Mouse (Mus musculus): Measurements from ENCODE around the gene Dnajc1. TPM values are rescaled to one million over a fixed set of nuclear protein-coding genes. Genes with fewer than 3 reads are reported as not detected.

The Dnajc1 gene
- total and polyA plus RNA-seq, 3 experiments: 9.3 to 86.1 (median 14.3) TPM

- Histone ChIP-seq H3K36me3 (ENCODE audit: control insufficient read depth in 1 of 2, insufficient read depth in 2 of 2, low read length in 2 of 2) (peaks cover 0 to 2% of the 10 kb centered on the region in 2 experiments; a peak in 1 of 4 replicates), H3K4me3 (ENCODE audit: control insufficient read depth in 1 of 2, insufficient read depth in 1 of 2, low read depth in 2 of 2, low read length in 2 of 2) (no peak overlapping the region), H3K79me2 (ENCODE audit: control insufficient read depth, insufficient read depth, low read length, poor library complexity) (no peaks in the 10 kb centered on the region), H3K4me1 (ENCODE audit: control insufficient read depth in 1 of 2, insufficient read depth in 2 of 2, low read length in 2 of 2) (no peaks in the 10 kb centered on the region), H3K27ac (ENCODE audit: control insufficient read depth, low read depth, low read length) (no peak overlapping the region), H3K27me3 (ENCODE audit: control insufficient read depth in 1 of 2, insufficient read depth in 2 of 2, low read length in 2 of 2) (no peaks in the 10 kb centered on the region), H3K9ac (ENCODE audit: control insufficient read depth, low read depth, low read length, poor library complexity, severe bottlenecking) (no peak overlapping the region), H3K9me3 (replicated peaks; ENCODE audit: insufficient read depth, low read length) (no peaks in the 10 kb centered on the region)
- DNase-seq (ENCODE audit: low read depth, low spot score): no peak
- TF ChIP-seq ZC3H11A (IDR thresholded peaks at IDR 0.05; ENCODE audit: low read depth, low read length): no peak
- no peak for TF ChIP-seq NRF1 (IDR thresholded peaks at IDR 0.05; ENCODE audit: insufficient read depth, low read depth, low read length, poor library complexity, severe bottlenecking)
- TF ChIP-seq POLR2AphosphoS2 (IDR thresholded peaks at IDR 0.05; ENCODE audit: low read length): no peak
- TF ChIP-seq UBTF (IDR thresholded peaks at IDR 0.05; ENCODE audit: borderline replicate concordance, insufficient read depth, low read depth, low read length): no peak
These were observed 75.7 kb downstream of the Dnajc1 start for GRCm38 (mm10) chr2:18316909-18317308.

- Histone ChIP-seq H3K79me2 (ENCODE audit: control insufficient read depth, insufficient read depth, low read length, poor library complexity) (no peaks in the 10 kb centered on the region), H3K4me1 (ENCODE audit: control insufficient read depth in 1 of 2, insufficient read depth in 2 of 2, low read length in 2 of 2) (peaks cover 0 to 2% of the 10 kb centered on the region in 2 experiments; a peak in 1 of 4 replicates), H3K36me3 (ENCODE audit: control insufficient read depth in 1 of 2, insufficient read depth in 2 of 2, low read length in 2 of 2) (peaks cover 0 to 12% of the 10 kb centered on the region in 2 experiments; a peak in 3 of 4 replicates), H3K9me3 (replicated peaks; ENCODE audit: insufficient read depth, low read length) (no peaks in the 10 kb centered on the region), H3K27ac (ENCODE audit: control insufficient read depth, low read depth, low read length) (no peak overlapping the region), H3K27me3 (ENCODE audit: control insufficient read depth in 1 of 2, insufficient read depth in 2 of 2, low read length in 2 of 2) (no peaks in the 10 kb centered on the region), H3K4me3 (ENCODE audit: control insufficient read depth in 1 of 2, insufficient read depth in 1 of 2, low read depth in 2 of 2, low read length in 2 of 2) (no peak overlapping the region), H3K9ac (ENCODE audit: control insufficient read depth, low read depth, low read length, poor library complexity, severe bottlenecking) (no peak overlapping the region)
- TF ChIP-seq ELF1 (IDR thresholded peaks at IDR 0.05; ENCODE audit: low read depth, low read length) (no peak), UBTF (IDR thresholded peaks at IDR 0.05; ENCODE audit: borderline replicate concordance, insufficient read depth, low read depth, low read length) (no peak), GATA1 (IDR thresholded peaks at IDR 0.05; ENCODE audit: low read depth, low read length) (no peak), TAL1 (IDR thresholded peaks at IDR 0.05; ENCODE audit: low read length) (no peak), TCF12 (IDR thresholded peaks at IDR 0.05; ENCODE audit: low read depth, low read length) (no peak), EP300 (IDR thresholded peaks at IDR 0.05; ENCODE audit: low read depth in 1 of 2, low read length in 2 of 2) (no peak), HCFC1 (IDR thresholded peaks at IDR 0.05; ENCODE audit: low read depth, low read length) (no peak), POLR2A (IDR thresholded peaks at IDR 0.05; ENCODE audit: control insufficient read depth in 1 of 2, insufficient read depth in 1 of 2, low read depth in 1 of 2, low read length in 2 of 2, poor library complexity in 1 of 2) (no peak), CHD1 (IDR thresholded peaks at IDR 0.05; ENCODE audit: low read depth, low read length) (no peak), JUND (IDR thresholded peaks at IDR 0.05; ENCODE audit: low read depth, low read length) (no peak), SIN3A (IDR thresholded peaks at IDR 0.05; ENCODE audit: low read length) (no peak), MAX (IDR thresholded peaks at IDR 0.05; ENCODE audit: low read length) (no peak)
- DNase-seq (ENCODE audit: low read depth, low spot score): no peak
These were observed 82.1 kb downstream of the Dnajc1 start for GRCm38 (mm10) chr2:18310261-18311104.

All from MEL (cell line).